32 mouse cellular contexts compared by ENCODE assay signal in genomic region chr7:12204141-12204540, GRCm38 (mm10). TPM values are rescaled to one million over a fixed set of nuclear protein-coding genes. Genes with fewer than 3 reads are reported as not detected.
"Had no signal": no experiment of that assay in that cellular context is flagged by ENCODE, and none has a peak within 500 bp of the region (broad histone marks: within the 10 kb centered on the region; RNA-seq: fewer than 3 reads in every experiment).

No protein-coding gene starts in this region.

- H3K4me2 ChIP-seq: heart, embryonic 12.5 days; hindbrain, embryonic 12.5 days; hindbrain, embryonic 14.5 days; intestine, embryonic 15.5 days; kidney, embryonic 15.5 days; limb, embryonic 12.5 days; liver, embryonic 11.5 days; liver, embryonic 13.5 days; liver, embryonic 15.5 days had no signal

- ATAC-seq: hindbrain, embryonic 16.5 days; inflammation-experienced regulatory T-cells, adult 6 months; intestine, embryonic 15.5 days; intestine, postnatal 0 days had no signal

- H3K36me3 ChIP-seq: heart, embryonic 10.5 days; heart, embryonic 12.5 days; hindbrain, embryonic 10.5 days; hindbrain, embryonic 12.5 days; intestine, embryonic 15.5 days; kidney, embryonic 15.5 days; limb, embryonic 10.5 days; limb, embryonic 12.5 days; liver, embryonic 13.5 days; liver, embryonic 15.5 days had no signal

- H3K9ac ChIP-seq: heart, embryonic 12.5 days; hindbrain, embryonic 12.5 days; hindbrain, embryonic 14.5 days; intestine, embryonic 15.5 days; kidney, embryonic 15.5 days; limb, embryonic 12.5 days; liver, embryonic 13.5 days; liver, embryonic 15.5 days had no signal

- H3K4me3 ChIP-seq: gastrocnemius, adult 2 months; heart, embryonic 10.5 days; heart, embryonic 12.5 days; hindbrain, embryonic 10.5 days; hindbrain, embryonic 12.5 days; intestine, embryonic 15.5 days; kidney, embryonic 15.5 days; layer of hippocampus, adult 2 months; left cerebral cortex, adult 2 months; limb, embryonic 10.5 days; limb, embryonic 12.5 days; liver, embryonic 13.5 days; liver, embryonic 15.5 days had no signal

- DNase-seq: gastrocnemius, adult 2 months; gastrocnemius, postnatal 10 days; gastrocnemius, postnatal 25 days; heart, adult 18-20 months; heart, postnatal 10 days; heart, postnatal 4 days; kidney, adult 18-20 months; kidney, adult 8-10 months; kidney, postnatal 10 days; kidney, postnatal 25 days; kidney, postnatal 4 days; liver; liver, embryonic 13.5 days had no signal

- H3K27ac ChIP-seq: gastrocnemius, adult 2 months; heart, embryonic 10.5 days; hindbrain, embryonic 10.5 days; hindbrain, embryonic 12.5 days; hindbrain, embryonic 14.5 days; intestine, embryonic 15.5 days; kidney, embryonic 15.5 days; layer of hippocampus, adult 2 months; left cerebral cortex, adult 2 months; limb, embryonic 10.5 days; limb, embryonic 12.5 days; liver, embryonic 13.5 days; liver, embryonic 15.5 days had no signal

- H3K4me1 ChIP-seq: heart, embryonic 10.5 days; heart, embryonic 12.5 days; hindbrain, embryonic 10.5 days; hindbrain, embryonic 12.5 days; intestine, embryonic 15.5 days; kidney, embryonic 15.5 days; limb, embryonic 10.5 days; limb, embryonic 12.5 days; liver, embryonic 13.5 days; liver, embryonic 15.5 days had no signal

- H3K9me3 ChIP-seq: hindbrain, embryonic 12.5 days; intestine, embryonic 15.5 days; kidney, embryonic 15.5 days had no signal

- H3K27me3 ChIP-seq: heart, embryonic 12.5 days; hindbrain, embryonic 12.5 days; intestine, embryonic 15.5 days; kidney, embryonic 15.5 days; limb, embryonic 12.5 days; liver, embryonic 13.5 days; liver, embryonic 15.5 days had no signal

RNA-seq across cellular contexts. Expression of gene Vmn1r80, which starts 15.1 kb away (rescaled TPM):
- polyA plus RNA-seq: heart, embryonic 10.5 days; heart, embryonic 12.5 days; heart, embryonic 14.5 days; heart, embryonic 16.5 days; hindbrain, embryonic 10.5 days; hindbrain, embryonic 12.5 days; hindbrain, embryonic 14.5 days; hindbrain, embryonic 16.5 days; inflammation-experienced regulatory T-cells, adult 6 months; intestine, embryonic 15.5 days; intestine, postnatal 0 days; kidney, embryonic 15.5 days; limb, embryonic 10.5 days; limb, embryonic 12.5 days; limb, embryonic 14.5 days; liver, embryonic 11.5 days; liver, embryonic 13.5 days; liver, embryonic 15.5 days had no signal

RNA-seq across cellular contexts. Expression of gene Vmn1r79, which starts 33.1 kb away (rescaled TPM):
- polyA plus RNA-seq: heart, embryonic 10.5 days; heart, embryonic 12.5 days; heart, embryonic 14.5 days; heart, embryonic 16.5 days; hindbrain, embryonic 10.5 days; hindbrain, embryonic 12.5 days; hindbrain, embryonic 14.5 days; hindbrain, embryonic 16.5 days; inflammation-experienced regulatory T-cells, adult 6 months; intestine, embryonic 15.5 days; intestine, postnatal 0 days; kidney, embryonic 15.5 days; limb, embryonic 10.5 days; limb, embryonic 12.5 days; limb, embryonic 14.5 days; liver, embryonic 11.5 days; liver, embryonic 13.5 days; liver, embryonic 15.5 days had no signal

RNA-seq across cellular contexts. Expression of gene Vmn1r78, which starts 54.1 kb away (rescaled TPM):
- polyA plus RNA-seq: heart, embryonic 10.5 days; heart, embryonic 12.5 days; heart, embryonic 14.5 days; heart, embryonic 16.5 days; hindbrain, embryonic 10.5 days; hindbrain, embryonic 12.5 days; hindbrain, embryonic 14.5 days; hindbrain, embryonic 16.5 days; inflammation-experienced regulatory T-cells, adult 6 months; intestine, embryonic 15.5 days; intestine, postnatal 0 days; kidney, embryonic 15.5 days; limb, embryonic 10.5 days; limb, embryonic 12.5 days; limb, embryonic 14.5 days; liver, embryonic 11.5 days; liver, embryonic 13.5 days; liver, embryonic 15.5 days had no signal
